Mouse (Mus musculus) yolk sac, embryonic 10.5 days (tissue): ENCODE results near the gene Esrrg.

ENCODE experiments used
- DNase-seq: peaks from one replicate; pipeline ENCODE4 v3.0.0-alpha.2; 2017; ENCODE audit warnings: low spot score

Esrrg gene

DNA sequence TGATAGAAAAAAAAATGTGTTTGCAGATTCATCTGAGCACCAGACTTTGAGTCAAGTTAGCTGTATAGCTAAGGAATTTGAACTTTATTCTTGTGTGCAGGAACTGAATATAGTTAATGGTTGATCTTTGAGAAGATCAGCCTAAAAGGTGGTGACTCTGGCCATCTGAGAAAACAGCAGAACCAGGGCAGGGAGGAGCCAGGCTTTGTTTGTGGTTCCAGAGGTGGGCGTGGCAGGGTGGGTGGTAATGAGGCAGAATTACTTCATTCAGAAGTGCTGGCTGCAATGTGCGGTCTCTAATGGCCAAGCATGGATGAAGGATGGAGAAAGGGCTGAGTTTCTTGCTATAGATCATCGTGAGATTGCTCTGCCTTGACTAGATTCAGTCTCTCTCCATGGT lies 224.3 kb downstream of the Esrrg start:
- peak; percentile 84 for DNase-seq

DNA sequence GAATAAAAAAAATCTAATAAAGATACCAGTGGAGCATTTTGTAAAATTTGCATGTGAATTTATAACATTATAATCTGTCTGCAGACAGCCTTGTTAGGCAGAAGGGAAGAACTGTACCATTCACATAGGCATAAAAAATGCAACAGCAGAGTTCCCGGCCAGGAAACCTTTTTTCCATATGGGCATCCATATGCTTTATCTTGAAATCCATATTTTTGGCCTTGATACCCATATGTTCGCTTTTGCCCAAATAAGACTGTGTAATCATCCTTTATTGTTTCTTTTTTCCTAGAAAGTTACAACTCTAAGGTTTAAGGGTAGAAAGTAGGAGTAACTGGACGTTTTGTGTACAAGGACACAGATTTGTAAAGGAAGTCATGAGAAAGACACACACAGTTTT lies 226.0 kb downstream of the Esrrg start:
- no peak for DNase-seq

DNA sequence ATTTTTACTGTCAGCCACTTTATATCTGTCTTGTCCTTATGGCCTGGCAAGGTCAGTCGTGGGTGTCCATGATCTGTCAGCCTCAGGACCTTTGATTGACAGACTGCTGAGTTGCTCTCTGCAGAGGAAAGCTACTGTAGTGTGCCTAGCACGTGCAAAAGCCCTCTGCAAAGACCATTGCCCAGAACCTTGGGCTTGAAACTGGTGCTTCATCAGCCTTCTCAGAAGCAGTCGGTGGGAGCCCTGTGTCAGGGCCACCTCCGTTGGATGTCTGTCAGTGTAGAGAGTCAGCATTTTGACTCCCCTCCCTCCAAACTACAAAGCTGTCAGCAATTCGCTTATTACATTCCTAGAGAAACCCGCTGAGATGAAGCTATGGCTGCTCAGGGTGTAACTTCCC lies 227.8 kb downstream of the Esrrg start:
- DNase-seq, result no peak

DNA sequence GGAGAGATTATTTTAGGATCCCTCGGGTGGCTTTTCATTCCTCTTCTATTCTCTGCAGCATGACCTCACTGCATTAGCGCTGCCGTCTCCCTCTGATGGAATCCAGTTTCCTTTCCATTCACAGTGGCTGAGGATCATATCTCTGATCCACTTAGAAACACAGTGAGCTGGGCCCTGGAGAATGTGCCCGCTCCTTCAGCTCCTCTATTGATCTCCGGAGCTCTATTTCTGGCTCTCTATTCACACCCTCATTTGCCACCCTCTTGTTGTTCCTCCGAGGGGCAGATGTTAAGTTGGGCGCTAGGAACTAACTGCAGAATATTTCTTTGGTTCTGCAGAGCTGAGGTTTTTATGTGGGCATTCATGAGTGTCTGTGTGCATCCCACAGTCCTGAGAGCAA lies 228.3 kb downstream of the Esrrg start:
- DNase-seq, result no peak

DNA sequence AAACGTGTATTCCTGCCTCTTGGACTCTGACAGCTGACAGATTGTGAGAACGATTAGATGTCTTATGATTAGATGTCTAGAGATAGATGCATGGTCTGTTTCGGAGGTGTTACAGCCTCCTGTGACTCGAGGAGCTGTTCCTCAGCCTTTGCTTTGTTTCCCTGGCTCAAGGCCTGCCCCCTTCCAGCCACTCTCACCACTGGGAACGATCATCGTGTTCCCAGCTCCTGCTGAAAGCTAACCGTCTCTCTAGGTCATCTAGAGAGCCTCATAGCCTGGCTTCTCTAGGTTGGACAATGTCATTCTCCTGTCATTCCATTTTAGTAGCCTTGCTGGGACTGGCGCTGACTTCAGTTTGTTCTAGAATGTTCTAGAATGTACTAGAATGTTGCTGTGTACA lies 233.0 kb downstream of the Esrrg start:
- DNase-seq, result no peak

DNA sequence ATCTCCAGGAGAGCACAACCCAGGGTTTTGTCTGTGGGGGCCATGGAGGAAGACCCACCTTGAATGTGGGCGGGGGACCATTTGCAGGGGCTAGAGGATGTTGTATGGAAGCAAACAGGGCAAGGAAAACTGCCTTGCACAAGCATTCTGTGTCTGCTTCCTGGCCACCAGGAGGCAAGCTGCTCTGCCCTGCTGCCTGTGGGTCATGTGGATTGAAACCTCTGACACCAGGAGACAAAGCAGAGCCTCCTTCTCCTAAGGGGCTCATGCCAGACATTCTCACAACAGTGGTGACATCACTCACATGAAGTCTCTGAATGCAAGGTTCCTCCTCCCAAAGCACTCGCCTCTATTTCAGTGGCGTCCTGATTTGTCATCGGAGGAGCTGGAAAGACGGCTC lies 234.1 kb downstream of the Esrrg start:
- DNase-seq, result no peak

DNA sequence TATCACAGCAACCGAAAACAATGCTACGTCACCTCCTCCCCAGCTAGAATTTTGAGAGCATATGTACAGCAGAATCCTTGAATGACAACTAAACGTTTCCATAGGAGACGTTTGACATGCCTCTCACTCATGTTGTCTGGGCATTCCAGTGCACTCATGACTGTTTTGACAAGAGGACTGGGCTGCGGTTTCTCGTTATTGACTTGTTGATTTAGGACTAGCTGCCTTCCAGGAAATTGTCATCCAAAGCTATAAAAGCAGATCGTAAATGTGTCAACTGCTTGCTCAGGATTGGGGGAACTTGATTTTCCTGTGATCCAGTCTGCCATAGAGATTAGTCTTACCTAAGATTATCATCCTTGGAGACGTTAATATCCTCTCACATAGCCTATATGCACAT lies 245.6 kb downstream of the Esrrg start:
- DNase-seq, result no peak

DNA sequence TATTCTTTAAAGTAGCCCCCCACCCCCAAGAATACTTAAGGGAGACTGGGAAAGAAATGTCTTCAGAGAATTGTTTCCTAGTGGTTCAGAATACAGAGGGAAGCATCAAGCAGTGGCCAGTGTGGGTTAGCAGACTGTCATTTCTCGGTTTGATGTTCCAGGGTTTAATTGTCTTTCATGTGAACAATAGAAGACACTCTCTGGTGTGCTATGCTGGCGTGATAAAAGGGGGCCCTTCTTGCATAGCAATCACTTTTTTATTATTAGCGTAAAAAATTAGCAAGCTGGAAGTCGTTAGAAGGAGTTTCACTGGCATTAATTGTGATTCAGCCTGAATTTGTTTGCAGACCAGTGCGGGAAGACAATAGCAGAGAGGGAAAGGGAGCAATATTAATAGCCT lies 253.7 kb downstream of the Esrrg start:
- no peak for DNase-seq

DNA sequence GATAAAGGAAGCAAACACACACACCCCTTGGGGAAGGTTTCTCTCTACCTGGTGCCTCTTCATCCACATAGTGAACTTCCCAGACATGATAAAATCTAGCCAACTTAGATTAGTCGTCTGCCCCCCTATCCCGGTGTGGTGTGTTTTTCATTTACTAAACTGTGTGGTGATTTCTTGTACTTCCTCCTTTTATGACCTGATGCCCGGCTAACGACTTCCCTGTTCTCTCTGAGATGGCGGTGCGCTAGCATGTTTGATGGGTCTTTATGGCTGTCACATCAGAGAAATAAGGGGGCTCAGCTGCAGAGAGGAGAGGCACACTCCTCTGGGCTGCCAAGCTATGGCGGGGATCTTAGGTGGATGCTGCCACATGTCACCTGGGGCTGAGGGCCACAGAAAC lies 259.8 kb downstream of the Esrrg start:
- DNase-seq, result no peak

DNA sequence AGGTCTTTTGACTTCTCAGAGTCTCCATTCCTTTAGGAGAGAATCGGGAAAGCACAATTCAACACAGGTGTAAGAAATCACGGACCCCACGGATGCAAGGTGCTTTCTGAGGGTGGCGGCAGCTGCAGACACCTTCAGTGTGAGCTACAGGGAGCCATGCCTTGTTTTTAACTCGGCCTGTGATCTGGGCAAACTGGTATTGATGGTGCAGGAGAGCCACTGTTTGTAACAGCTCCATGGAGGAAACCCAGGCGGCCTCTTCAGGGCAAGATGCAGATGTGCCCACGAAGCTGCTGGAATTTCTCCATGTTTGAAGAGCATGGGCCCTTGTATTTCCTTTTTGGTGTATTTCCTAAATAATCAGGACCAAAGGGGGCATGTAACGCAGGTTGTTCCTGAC lies 263.6 kb downstream of the Esrrg start:
- peak; percentile 37 for DNase-seq

DNA sequence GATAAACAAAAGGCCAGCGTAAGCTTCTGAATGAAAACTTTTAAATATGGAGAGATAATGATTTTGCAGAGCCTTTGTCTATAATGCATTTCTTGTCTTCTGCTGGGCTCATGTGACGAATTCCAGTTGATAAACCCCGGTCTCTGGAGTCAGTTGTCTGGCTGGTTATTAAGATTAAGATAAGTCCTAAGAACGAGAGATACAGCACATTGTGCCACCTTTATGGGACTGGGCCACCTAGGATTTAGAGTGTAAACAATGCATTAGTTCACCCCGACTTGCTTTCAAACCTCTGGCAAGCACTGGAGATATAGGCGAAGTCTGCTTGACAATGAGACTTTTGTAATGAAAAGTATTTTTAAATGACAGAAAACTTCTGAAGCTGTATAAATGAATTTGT lies 264.2 kb downstream of the Esrrg start:
- DNase-seq, result no peak

DNA sequence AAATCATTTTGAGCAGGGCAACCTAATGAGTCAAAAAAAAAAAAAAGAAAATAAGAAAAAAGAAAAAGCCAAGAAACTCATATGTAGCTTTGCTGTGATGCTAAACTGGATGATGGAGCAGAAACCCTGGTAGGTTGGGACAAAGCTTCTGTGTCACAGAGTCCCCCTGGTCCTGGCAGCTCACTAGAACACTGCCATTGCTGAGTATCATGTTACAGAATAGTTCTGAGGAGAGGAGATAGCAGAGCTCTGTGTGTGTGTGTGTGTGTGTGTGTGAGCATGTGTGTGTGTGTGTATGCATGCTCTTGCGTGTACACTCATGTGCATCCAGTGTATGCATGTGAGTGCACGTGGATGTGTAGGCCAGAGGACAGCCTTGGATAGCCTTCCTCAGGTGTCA lies 265.2 kb downstream of the Esrrg start:
- no peak for DNase-seq

DNA sequence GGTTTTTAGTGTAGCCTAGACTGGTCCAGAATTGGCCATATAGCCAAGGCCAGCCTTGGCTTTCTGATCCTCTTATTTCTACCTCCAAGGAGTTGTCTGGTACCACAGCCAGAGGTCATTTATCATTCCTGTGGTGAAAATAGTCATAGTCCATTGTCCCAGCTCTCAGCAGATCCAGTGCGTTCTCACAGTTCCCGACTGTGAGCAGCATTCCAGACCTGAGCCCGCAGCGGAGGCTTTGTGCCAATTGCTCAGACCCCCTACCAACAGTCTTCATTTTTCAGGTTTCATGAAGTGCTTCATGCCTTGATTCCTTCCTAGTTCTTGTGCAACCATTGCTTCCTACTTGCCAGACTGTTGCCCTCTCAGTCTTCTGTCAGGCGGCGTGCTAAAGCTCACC lies 278.7 kb downstream of the Esrrg start:
- DNase-seq, result no peak

DNA sequence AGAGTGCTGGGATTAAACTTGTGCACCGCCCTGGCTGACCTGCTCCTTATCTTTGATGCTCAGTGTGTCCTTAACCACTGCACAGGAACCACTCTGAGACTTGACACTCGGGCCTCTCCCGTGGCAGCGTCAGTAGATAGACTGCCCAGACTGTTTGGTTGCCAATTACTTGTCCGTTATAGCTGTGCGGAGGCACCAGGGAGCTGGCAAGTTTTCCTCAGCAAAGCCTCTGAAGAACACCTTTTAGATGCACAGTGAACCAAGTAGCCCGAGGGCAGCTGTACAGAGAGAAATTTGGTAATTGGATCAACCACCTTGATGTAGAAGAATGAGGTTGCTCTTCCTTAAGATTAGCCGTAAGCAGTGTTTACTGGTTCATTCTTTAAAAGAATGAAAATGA lies 279.6 kb downstream of the Esrrg start:
- DNase-seq, result no peak

DNA sequence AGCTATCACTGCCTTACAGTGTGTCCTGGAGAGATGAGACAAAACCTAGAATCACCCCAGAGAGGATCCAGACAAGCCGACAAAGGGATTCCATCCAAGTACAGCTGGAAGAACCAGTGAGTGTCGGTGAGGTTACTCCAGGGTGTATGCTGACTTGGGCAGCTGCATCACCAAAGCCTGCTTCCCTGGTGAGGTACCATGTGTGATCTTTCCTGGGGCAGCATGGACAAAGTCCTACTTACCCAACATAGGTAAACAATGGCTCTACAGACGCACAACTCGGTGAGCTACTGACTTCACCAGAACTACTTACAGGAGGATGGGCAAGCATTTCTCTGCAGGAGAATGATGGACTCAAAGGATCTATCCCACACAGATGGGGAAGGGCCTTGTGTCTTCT lies 280.5 kb downstream of the Esrrg start:
- peak; percentile 31 for DNase-seq

DNA sequence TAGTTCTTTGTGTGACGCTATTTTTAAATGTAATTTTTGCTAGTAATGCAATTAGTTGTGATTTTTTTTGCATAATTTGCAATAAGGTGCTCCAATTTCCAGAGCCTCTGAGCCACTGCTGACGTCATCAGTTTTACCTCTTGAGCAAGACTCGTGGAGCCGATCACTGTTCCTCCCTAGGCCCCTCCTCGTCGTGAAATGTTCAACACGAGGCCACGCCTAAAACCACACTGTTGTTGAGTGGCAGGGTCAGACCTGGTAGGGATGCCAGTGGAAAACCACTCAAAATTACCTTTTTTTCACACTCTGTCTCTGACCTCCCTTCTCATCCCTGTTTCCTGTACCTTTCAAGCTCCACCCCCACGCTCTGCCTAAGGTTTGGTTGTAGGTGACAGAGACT lies 282.7 kb downstream of the Esrrg start:
- no peak for DNase-seq

DNA sequence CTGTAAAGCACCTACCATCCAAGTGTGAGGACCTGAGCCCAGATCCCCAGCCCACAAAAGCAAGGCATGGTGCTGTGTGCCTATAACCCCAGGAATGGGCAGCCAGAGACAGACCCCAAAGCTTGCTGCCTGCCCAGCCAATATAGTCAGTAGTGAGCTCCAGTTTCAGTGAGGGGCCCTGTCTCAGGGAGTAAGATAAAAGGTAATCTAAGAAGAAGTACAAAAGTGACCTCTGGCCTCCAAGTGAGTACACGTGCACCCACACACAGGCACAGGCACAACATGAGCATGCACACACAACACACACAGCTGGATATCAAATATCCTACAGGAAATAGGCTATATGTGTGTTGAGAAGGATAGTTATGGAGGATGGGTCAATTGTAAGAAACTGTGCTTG lies 286.9 kb downstream of the Esrrg start:
- DNase-seq, result no peak

DNA sequence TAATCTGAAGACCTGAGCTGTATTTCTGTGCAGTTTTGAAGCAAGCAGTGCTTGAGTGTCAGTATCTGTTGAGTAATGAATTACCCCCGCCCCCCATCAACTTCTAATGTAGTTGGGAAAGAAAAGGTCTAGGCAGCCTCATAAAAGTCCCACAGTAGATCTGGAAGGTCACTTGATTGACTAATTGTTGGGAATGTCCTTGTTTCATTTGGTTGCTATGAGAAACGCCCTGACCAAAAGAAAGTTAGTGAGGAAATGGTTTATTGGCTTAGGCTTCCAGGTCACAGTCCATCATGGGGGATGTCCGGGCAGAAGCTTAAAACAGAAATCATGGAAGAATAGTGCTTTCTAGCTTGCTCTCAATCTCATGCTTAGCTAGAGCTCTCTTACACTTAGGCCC lies 287.7 kb downstream of the Esrrg start:
- DNase-seq, result no peak

DNA sequence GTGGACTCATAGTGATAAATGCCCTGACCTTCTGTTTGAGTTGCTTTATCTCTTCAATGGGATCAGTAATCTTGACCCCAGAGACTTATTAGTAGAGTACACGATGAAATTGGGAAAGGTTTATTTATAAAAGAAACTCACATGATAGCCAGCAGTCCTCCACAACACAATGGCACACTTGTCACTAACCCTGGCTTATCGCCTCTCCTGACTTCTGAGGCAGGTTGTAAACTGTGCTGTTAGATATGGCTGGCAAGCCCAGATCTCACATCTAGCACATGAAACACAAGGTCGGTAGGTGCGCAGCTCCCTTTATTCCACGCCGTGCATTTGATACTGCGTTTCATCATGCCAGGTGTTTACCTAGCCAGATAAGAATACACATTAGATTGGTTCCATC lies 288.3 kb downstream of the Esrrg start:
- DNase-seq, result no peak

DNA sequence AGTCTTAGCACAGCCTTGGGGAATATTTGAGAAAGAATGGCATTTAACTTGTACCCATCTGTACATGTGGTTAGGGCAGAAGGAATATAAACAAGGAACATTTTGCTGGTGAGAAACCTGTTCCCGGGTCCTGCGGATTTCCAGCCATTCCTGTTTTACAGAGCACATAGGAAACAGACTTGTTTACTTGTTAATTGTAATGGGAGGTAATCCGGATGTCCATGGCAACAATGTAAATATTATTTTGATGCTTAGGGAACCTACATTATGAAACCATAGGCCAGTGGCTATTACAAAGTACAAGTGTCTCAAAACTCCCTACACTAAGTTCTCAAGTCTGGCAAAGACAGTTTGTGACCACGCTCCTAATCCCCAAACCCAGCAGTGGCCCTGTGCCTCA lies 290.9 kb downstream of the Esrrg start:
- no peak for DNase-seq

DNA sequence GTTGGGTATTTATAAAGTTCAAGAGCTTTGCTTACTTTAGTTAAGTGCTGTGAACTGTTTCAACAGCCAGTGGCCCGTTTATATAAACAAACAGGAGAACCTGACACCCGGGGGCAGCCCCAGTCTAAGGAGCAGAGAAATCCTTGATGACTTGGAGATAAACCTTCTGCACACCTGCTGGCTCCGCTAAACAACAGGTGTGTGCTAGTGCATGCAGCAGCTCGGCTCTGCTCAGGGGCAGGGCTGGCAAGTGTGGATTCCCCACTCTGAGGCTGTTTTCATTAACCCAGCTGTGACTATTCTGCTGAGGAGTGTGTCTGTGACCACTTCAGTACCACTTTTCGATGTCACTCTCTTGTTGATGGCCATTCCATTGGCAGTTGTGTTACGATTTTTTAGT lies 292.2 kb downstream of the Esrrg start:
- DNase-seq, result peak; percentile 49

DNA sequence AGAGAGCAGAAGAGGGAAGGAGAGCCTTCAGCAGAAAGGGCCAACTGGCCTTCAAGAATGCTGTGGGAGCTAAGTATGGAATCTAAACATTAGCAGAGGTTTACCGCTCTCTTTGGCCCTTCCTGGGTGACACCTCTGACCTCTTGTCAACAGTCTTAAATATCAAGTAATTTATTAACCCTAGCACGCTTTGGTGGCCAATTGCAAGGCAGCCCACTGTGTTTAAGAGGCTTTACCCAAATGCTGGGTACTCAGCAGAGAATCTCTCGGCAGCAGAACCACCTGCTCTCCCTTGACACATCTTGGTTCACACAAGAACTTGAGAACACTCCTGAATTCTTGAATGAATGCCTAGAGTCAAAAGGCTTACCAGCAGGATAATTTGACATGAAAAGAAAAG lies 293.6 kb downstream of the Esrrg start:
- DNase-seq, result peak; percentile 73

DNA sequence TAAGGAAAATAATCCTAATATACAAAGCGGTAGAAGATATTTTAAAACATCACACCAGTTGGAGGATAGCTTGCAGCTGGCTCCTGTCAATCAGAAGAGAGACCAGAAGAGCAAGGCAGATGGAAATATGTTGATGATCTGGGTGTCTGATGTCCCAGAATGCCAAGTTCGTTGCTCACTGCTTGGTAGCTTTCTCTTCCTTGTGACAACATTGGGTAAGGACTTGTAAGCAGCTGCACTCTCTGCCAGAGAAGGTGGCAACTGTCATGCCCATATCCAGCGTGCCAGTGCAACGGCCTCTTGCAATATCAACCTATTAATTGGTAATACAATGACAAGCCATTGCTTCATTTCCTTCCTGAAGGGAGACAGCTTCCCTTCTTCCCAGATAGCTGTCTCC lies 296.1 kb downstream of the Esrrg start:
- no peak for DNase-seq

DNA sequence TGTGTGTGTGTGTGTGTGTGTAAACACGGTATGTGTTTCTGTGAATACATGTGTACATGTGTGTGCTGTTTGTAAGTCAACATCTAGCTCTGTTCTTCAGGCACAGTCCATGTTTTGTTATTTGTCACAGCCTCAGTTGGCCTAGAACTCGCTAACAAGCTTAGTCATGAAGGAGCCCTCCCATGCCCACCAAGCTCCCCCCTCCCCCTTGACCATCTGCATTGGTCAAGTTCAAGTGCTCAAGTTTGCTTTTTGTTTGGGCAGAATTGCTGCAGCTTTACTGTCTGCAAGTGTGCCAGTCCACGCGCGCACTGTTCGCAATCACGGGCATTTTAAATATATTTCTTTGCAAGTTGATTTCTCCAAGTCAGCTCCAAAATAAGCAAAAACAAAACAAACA lies 298.8 kb downstream of the Esrrg start:
- DNase-seq, result no peak

DNA sequence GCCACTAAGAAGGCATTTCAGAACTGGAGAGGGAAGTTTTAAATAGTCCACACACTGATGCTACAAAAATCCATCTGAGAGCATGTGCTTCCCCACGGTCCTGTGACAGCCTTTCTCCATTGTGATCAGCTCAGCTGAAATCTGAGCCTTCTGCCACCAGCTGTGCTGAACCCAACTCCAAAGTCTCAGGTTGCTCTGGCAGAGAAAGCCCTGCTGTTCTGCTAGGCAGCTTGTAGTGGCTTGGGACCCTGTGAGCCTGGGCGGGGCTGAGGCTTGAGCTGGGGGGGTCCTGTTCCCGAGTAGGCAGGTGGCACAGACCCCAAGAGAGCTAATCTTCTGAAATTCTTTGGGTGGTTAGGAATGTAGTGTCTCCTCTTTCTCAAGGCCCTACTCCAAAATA lies 299.3 kb downstream of the Esrrg start:
- DNase-seq, result no peak

DNA sequence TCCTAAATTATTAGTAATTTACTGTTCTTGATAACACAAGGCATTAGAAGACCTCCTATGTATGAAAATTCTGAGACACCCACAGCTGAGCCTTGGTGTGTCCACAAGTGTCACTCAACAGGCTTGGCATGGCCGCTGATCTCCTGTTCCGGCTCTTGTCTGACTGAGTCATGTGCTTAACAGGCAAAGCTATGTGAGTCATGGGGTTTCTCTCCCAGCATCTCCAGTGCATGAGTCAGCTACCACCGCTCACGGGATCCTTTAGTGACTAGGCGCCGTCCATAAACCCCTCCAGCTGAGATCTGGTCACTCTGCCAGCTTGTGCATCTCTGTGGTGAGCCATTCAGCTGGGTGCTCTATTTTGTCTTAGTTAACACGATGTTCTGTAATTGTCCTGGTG lies 302.1 kb downstream of the Esrrg start:
- DNase-seq, result no peak
